Mouse (Mus musculus) inflammation-experienced regulatory T-cells (primary cell): Measurements from ENCODE around the gene Rab7. TPM values are rescaled to one million over a fixed set of nuclear protein-coding genes. Genes with fewer than 3 reads are reported as not detected.

Experiments
- polyA plus RNA-seq, 2 experiments: library from polyadenylated mRNA; unstranded; fragments of 100-300 nt; shearing (Covaris generic); gene quantifications; one replicate each; pipeline ENCODE4 v1.2.1; 2017

The Rab7 gene
- polyA plus RNA-seq, result 100 to 1,000 TPM; 254 to 287 TPM

GRCm38 (mm10) chr6:88044577-88045405, at the start of gene Rab7:
Gene Rab7 (minus strand): TSS chr6:88045270.

GRCm38 (mm10) chr6:88084278-88085151, 39.4 kb upstream of the Rab7 start, which contains the start of gene Rpn1:
Gene Rpn1 (plus strand): TSS chr6:88084482.

GRCm38 (mm10) chr6:87981547-87982256, 63.4 kb downstream of the Rab7 start, which contains the start of gene H1fx:
Gene H1fx (minus strand): TSS chr6:87981637.

Other genes starting within 250 kb of the Rab7 start
- 10 to 100 TPM; 38.7 to 41.2 TPM for gene Rab43, start 233.1 kb downstream of the Rab7 start, polyA plus RNA-seq
- 10 to 100 TPM; 14.9 to 15.6 TPM for gene Gm45140, start 209.5 kb downstream of the Rab7 start, polyA plus RNA-seq
- 10 to 100 TPM; 73.0 to 83.9 TPM for gene Isy1, start 206.5 kb downstream of the Rab7 start, polyA plus RNA-seq
- gene Cnbp, start 194.2 kb downstream of the Rab7 start, polyA plus RNA-seq, result 1,000 to 10,000 TPM; 1,029 to 1,151 TPM
- 100 to 1,000 TPM; 149 to 177 TPM for gene Copg1, start 157.5 kb downstream of the Rab7 start, polyA plus RNA-seq
- 10 to 100 TPM; 45.7 to 58.2 TPM for gene Hmces, start 131.3 kb downstream of the Rab7 start, polyA plus RNA-seq
- gene H1fx, start 63.6 kb downstream of the Rab7 start, polyA plus RNA-seq, result under 1 TPM in 1 of 2 experiments, not detected in 1; 0.17 TPM
- gene Rpn1, start 39.2 kb upstream of the Rab7 start, polyA plus RNA-seq, result 100 to 1,000 TPM; 217 to 226 TPM
- gene Gata2, start 148.6 kb upstream of the Rab7 start, polyA plus RNA-seq, result under 1 TPM; 0.17 to 0.29 TPM
- gene Dnajb8, start 177.0 kb upstream of the Rab7 start, polyA plus RNA-seq, result under 1 TPM in 1 of 2 experiments, not detected in 1; 0.44 TPM